In genomic region chr7:29296998-29297397, GRCm38 (mm10) we compare ENCODE assay signal across 9 mouse cellular contexts. TPM values are rescaled to one million over a fixed set of nuclear protein-coding genes. Genes with fewer than 3 reads are reported as not detected.
A peak's percentile ranks its signal among the peaks of the same experiment; 100 is the strongest.
DNase-seq lines count a peak whose midpoint lies in the region; ATAC-seq lines count a peak whose summit lies in the region.
"Had no signal": no experiment of that assay in that cellular context is flagged by ENCODE, and none has a peak within 500 bp of the region (broad histone marks: within the 10 kb centered on the region; RNA-seq: fewer than 3 reads in every experiment).

No protein-coding gene starts in this region.

- H3K4me2 ChIP-seq in embryonic facial prominence, embryonic 14.5 days (ENCODE audit: low read depth, low read length) = no peak overlapping the region
- 0 out of 2 replicates have a peak overlapping the region, but pooled peaks have one; percentile 24 for H3K4me2 ChIP-seq in limb, embryonic 13.5 days (replicated peaks)
- H3K4me2 ChIP-seq: embryonic facial prominence, embryonic 12.5 days had no signal

- no peaks in the 10 kb centered on the region for H3K27me3 ChIP-seq in embryonic facial prominence, embryonic 14.5 days (replicated peaks; ENCODE audit: control insufficient read depth, insufficient read depth, low read length)
- no peaks in the 10 kb centered on the region; the same call in 1 of the 2 replicates for H3K27me3 ChIP-seq in limb, embryonic 13.5 days
- H3K27me3 ChIP-seq: embryonic facial prominence, embryonic 12.5 days had no signal

- no peaks in the 10 kb centered on the region for H3K9me3 ChIP-seq in embryonic facial prominence, embryonic 14.5 days (ENCODE audit: control insufficient read depth, low read length)
- no peaks in the 10 kb centered on the region for H3K9me3 ChIP-seq in limb, embryonic 13.5 days
- H3K9me3 ChIP-seq: embryonic facial prominence, embryonic 12.5 days had no signal

- peak; percentile 64 to 72 for DNase-seq in layer of hippocampus, postnatal 10 days (ENCODE audit: low spot score in 2 of 2)
- no peak for DNase-seq in layer of hippocampus, adult 9-11 months
- DNase-seq in T-cell, adult 2 months (ENCODE audit: low spot score) = peak; percentile 61
- peak; percentile 81 for DNase-seq in embryonic facial prominence, embryonic 14.5 days (ENCODE audit: low spot score)
- peak; percentile 80 for DNase-seq in heart, postnatal 4 days
- peak; percentile 68 for DNase-seq in neural tube, embryonic 10.5 days (ENCODE audit: extremely low spot score, low spot score)

- peak; percentile 22; the same call in 1 of the 2 replicates for ATAC-seq in embryonic facial prominence, embryonic 14.5 days (ENCODE audit: low read depth)
- ATAC-seq in limb, embryonic 13.5 days (ENCODE audit: low FRiP score, low read depth) = no peak; the same call in 1 of the 2 replicates
- ATAC-seq in frontal cortex, adult (ENCODE audit: low TSS enrichment) = no peak

- H3K9ac ChIP-seq in embryonic facial prominence, embryonic 14.5 days (ENCODE audit: low read depth, low read length) = no peak overlapping the region
- no peak overlapping the region for H3K9ac ChIP-seq in limb, embryonic 13.5 days
- H3K9ac ChIP-seq: embryonic facial prominence, embryonic 12.5 days had no signal

- H3K36me3 ChIP-seq in embryonic facial prominence, embryonic 14.5 days (ENCODE audit: control insufficient read depth, insufficient read depth, low read length) = no peaks in the 10 kb centered on the region
- H3K36me3 ChIP-seq in limb, embryonic 13.5 days = no peaks in the 10 kb centered on the region
- H3K36me3 ChIP-seq: embryonic facial prominence, embryonic 12.5 days had no signal

- H3K27ac ChIP-seq in embryonic facial prominence, embryonic 14.5 days (replicated peaks; ENCODE audit: low read depth, low read length) = no peak overlapping the region
- H3K27ac ChIP-seq in limb, embryonic 13.5 days = no peak overlapping the region
- H3K27ac ChIP-seq: embryonic facial prominence, embryonic 12.5 days had no signal

- 13% methylated on average over 10 of the region's 10 CpGs for WGBS in embryonic facial prominence, embryonic 14.5 days
- 9% methylated on average over 10 of the region's 10 CpGs for WGBS in limb, embryonic 13.5 days

- no peak overlapping the region for H3K4me3 ChIP-seq in embryonic facial prominence, embryonic 14.5 days (ENCODE audit: low read depth, low read length)
- H3K4me3 ChIP-seq in limb, embryonic 13.5 days = no peak overlapping the region
- H3K4me3 ChIP-seq: embryonic facial prominence, embryonic 12.5 days had no signal

- peaks cover 10% of the 10 kb centered on the region; the same call in 1 of the 2 replicates for H3K4me1 ChIP-seq in embryonic facial prominence, embryonic 14.5 days (ENCODE audit: control insufficient read depth, insufficient read depth, low read length)
- peaks cover 15% of the 10 kb centered on the region for H3K4me1 ChIP-seq in limb, embryonic 13.5 days

RNA-seq across cellular contexts. Expression of gene Dpf1, which starts 6.8 kb away (rescaled TPM):
- total RNA-seq in layer of hippocampus, postnatal 10 days (2021) = 100 to 1,000 TPM; 129 to 138 TPM
- polyA plus RNA-seq in embryonic facial prominence, embryonic 14.5 days (2014; fragmentation: Nextera tagmentation; extraction: Ambion mirVana) = 11.4 TPM in 2 replicates
- 1 to 10 TPM; 1.2 to 1.8 TPM for total RNA-seq in heart, postnatal 4 days (2021)
- 21.6 and 21.9 TPM in 2 replicates for polyA plus RNA-seq in limb, embryonic 13.5 days (2015; fragmentation: Nextera tagmentation; extraction: Ambion mirVana)

RNA-seq across cellular contexts. Expression of gene Ppp1r14a, which starts 7.9 kb away (rescaled TPM):
- total RNA-seq in layer of hippocampus, postnatal 10 days (2021) = 1 to 10 TPM; 2.0 to 3.2 TPM
- polyA plus RNA-seq in embryonic facial prominence, embryonic 14.5 days (2014; fragmentation: Nextera tagmentation; extraction: Ambion mirVana) = 11.6 and 13.8 TPM in 2 replicates
- total RNA-seq in heart, postnatal 4 days (2021) = 10 to 100 TPM; 22.8 to 24.7 TPM
- polyA plus RNA-seq in limb, embryonic 13.5 days (2015; fragmentation: Nextera tagmentation; extraction: Ambion mirVana) = 5.8 and 7.5 TPM in 2 replicates

RNA-seq across cellular contexts. Expression of gene Spint2, which starts 15.3 kb away (rescaled TPM):
- 10 to 100 TPM; 25.3 to 31.0 TPM for total RNA-seq in layer of hippocampus, postnatal 10 days (2021)
- 116 and 120 TPM in 2 replicates for polyA plus RNA-seq in embryonic facial prominence, embryonic 14.5 days (2014; fragmentation: Nextera tagmentation; extraction: Ambion mirVana)
- total RNA-seq in heart, postnatal 4 days (2021) = 10 to 100 TPM; 71.2 to 73.7 TPM
- 110 and 112 TPM in 2 replicates for polyA plus RNA-seq in limb, embryonic 13.5 days (2015; fragmentation: Nextera tagmentation; extraction: Ambion mirVana)

RNA-seq across cellular contexts. Expression of gene 2200002D01Rik, which starts 48.7 kb away (rescaled TPM):
- total RNA-seq in layer of hippocampus, postnatal 10 days (2021) = under 1 TPM in 1 of 2 experiments, not detected in 1; 0.29 TPM
- 1.9 and 4.3 TPM in 2 replicates for polyA plus RNA-seq in embryonic facial prominence, embryonic 14.5 days (2014; fragmentation: Nextera tagmentation; extraction: Ambion mirVana)
- 1 to 10 TPM; 4.4 to 8.1 TPM for total RNA-seq in heart, postnatal 4 days (2021)
- 1.7 and 2.0 TPM in 2 replicates for polyA plus RNA-seq in limb, embryonic 13.5 days (2015; fragmentation: Nextera tagmentation; extraction: Ambion mirVana)

RNA-seq across cellular contexts. Expression of gene Yif1b, which starts 58.9 kb away (rescaled TPM):
- 10 to 100 TPM; 42.8 to 47.8 TPM for total RNA-seq in layer of hippocampus, postnatal 10 days (2021)
- 110 and 122 TPM in 2 replicates for polyA plus RNA-seq in embryonic facial prominence, embryonic 14.5 days (2014; fragmentation: Nextera tagmentation; extraction: Ambion mirVana)
- total RNA-seq in heart, postnatal 4 days (2021) = 10 to 100 TPM; 81.5 to 82.5 TPM
- polyA plus RNA-seq in limb, embryonic 13.5 days (2015; fragmentation: Nextera tagmentation; extraction: Ambion mirVana) = 123 and 124 TPM in 2 replicates

Comparison
In these comparisons a context has a peak if more than half of its experiments do, and no peak if none do; other contexts are left out.
1. RNA of gene Dpf1, which starts 6.8 kb away (total RNA-seq): 129 to 138 TPM in layer of hippocampus, postnatal 10 days; 1.2 to 1.8 TPM in heart, postnatal 4 days; every median in the first group is over 10 times any median in the second.
2. RNA of gene Ppp1r14a, which starts 7.9 kb away (total RNA-seq): 22.8 to 24.7 TPM in heart, postnatal 4 days; 2.0 to 3.2 TPM in layer of hippocampus, postnatal 10 days; every median in the first group is over 4 times any median in the second.